Mouse (Mus musculus): Measurements from ENCODE around the gene Flot1. TPM values are rescaled to one million over a fixed set of nuclear protein-coding genes. Genes with fewer than 3 reads are reported as not detected.

Flot1 gene
- total and polyA plus RNA-seq, 3 experiments = 68.5 to 93.5 (median 84.9) TPM

GRCm38 (mm10) chr17:35859371-35859770 lies 36.3 kb downstream of the Flot1 start:
- no peaks in the 10 kb centered on the region for H3K27me3 ChIP-seq (ENCODE audit: insufficient read depth, low read length)
- no peaks in the 10 kb centered on the region for H3K9me3 ChIP-seq (replicated peaks)
- ATAC-seq (ENCODE audit: extremely low read depth, insufficient number of reproducible peaks, low FRiP score, poor library complexity, severe bottlenecking) = no peak
- TF ChIP-seq POLR2AphosphoS5 (IDR thresholded peaks at IDR 0.05; ENCODE audit: insufficient replicate concordance, low read depth, low read length) (no peak), GATA1 (IDR thresholded peaks at IDR 0.05; ENCODE audit: borderline replicate concordance, low read length) (no peak), GATA2 (IDR thresholded peaks at IDR 0.05; ENCODE audit: borderline replicate concordance, low read depth, low read length) (no peak), TAL1 (conservative IDR thresholded peaks at IDR 0.05; ENCODE audit: low read depth, low read length) (no peak), CTCF (IDR thresholded peaks at IDR 0.05; ENCODE audit: low read depth, low read length) (no peak)
- H3K36me3 ChIP-seq (replicated peaks) = peaks cover 64% of the 10 kb centered on the region
- no peak for DNase-seq (ENCODE audit: low spot score)
- H3K4me3 ChIP-seq (ENCODE audit: low read depth, low read length) = no peak overlapping the region
- H3K4me1 ChIP-seq (ENCODE audit: insufficient read depth, low read depth, low read length) = peaks cover 68% of the 10 kb centered on the region

DNA sequence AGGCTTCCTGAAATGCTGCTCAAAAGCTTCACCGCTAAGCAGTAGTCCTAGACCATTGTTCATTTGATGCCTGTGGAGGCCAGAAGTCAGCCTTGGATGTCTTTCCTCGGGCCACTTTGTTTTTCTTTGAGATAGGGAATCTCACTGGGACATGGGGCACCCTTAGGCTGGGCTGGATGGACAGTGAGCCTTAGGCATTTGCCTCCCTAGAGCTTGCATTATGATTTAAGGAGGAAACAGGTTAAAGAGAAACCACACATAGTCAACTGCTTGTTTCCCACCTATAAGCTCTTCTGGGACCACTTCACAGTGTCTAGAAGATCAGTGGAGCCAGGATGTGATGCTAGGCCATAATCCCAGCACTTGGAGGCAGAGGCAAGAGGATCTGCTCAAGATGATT lies 36.8 kb downstream of the Flot1 start:
- Histone ChIP-seq H3K4me3 (ENCODE audit: low read depth, low read length) (no peak overlapping the region), H3K9me3 (replicated peaks) (no peaks in the 10 kb centered on the region), H3K27me3 (ENCODE audit: insufficient read depth, low read length) (no peaks in the 10 kb centered on the region), H3K36me3 (replicated peaks) (peaks cover 64% of the 10 kb centered on the region), H3K4me1 (ENCODE audit: insufficient read depth, low read depth, low read length) (peaks cover 68% of the 10 kb centered on the region)
- ATAC-seq (ENCODE audit: extremely low read depth, insufficient number of reproducible peaks, low FRiP score, poor library complexity, severe bottlenecking) (no peak), DNase-seq (ENCODE audit: low spot score) (no peak)
- TF ChIP-seq POLR2AphosphoS5 (IDR thresholded peaks at IDR 0.05; ENCODE audit: insufficient replicate concordance, low read depth, low read length) (no peak), TAL1 (conservative IDR thresholded peaks at IDR 0.05; ENCODE audit: low read depth, low read length) (no peak), GATA1 (IDR thresholded peaks at IDR 0.05; ENCODE audit: borderline replicate concordance, low read length) (no peak), CTCF (IDR thresholded peaks at IDR 0.05; ENCODE audit: low read depth, low read length) (no peak), GATA2 (IDR thresholded peaks at IDR 0.05; ENCODE audit: borderline replicate concordance, low read depth, low read length) (no peak)

GRCm38 (mm10) chr17:35860831-35861197 lies 37.8 kb downstream of the Flot1 start:
- H3K27me3 ChIP-seq (ENCODE audit: insufficient read depth, low read length) = peaks cover 1% of the 10 kb centered on the region; the same call in 1 of the 2 replicates
- peak overlapping the region; percentile 87 for H3K4me3 ChIP-seq (ENCODE audit: low read depth, low read length)
- DNase-seq (ENCODE audit: low spot score) = no peak
- no peak for ATAC-seq (ENCODE audit: extremely low read depth, insufficient number of reproducible peaks, low FRiP score, poor library complexity, severe bottlenecking)
- H3K4me1 ChIP-seq (ENCODE audit: insufficient read depth, low read depth, low read length) = peaks cover 73% of the 10 kb centered on the region
- TF ChIP-seq GATA1 (IDR thresholded peaks at IDR 0.05; ENCODE audit: borderline replicate concordance, low read length) (no peak), TAL1 (conservative IDR thresholded peaks at IDR 0.05; ENCODE audit: low read depth, low read length) (no peak), GATA2 (IDR thresholded peaks at IDR 0.05; ENCODE audit: borderline replicate concordance, low read depth, low read length) (no peak), POLR2AphosphoS5 (IDR thresholded peaks at IDR 0.05; ENCODE audit: insufficient replicate concordance, low read depth, low read length) (no peak), CTCF (IDR thresholded peaks at IDR 0.05; ENCODE audit: low read depth, low read length) (no peak)
- no peaks in the 10 kb centered on the region for H3K9me3 ChIP-seq (replicated peaks)
- peaks cover 58% of the 10 kb centered on the region for H3K36me3 ChIP-seq (replicated peaks)

DNA sequence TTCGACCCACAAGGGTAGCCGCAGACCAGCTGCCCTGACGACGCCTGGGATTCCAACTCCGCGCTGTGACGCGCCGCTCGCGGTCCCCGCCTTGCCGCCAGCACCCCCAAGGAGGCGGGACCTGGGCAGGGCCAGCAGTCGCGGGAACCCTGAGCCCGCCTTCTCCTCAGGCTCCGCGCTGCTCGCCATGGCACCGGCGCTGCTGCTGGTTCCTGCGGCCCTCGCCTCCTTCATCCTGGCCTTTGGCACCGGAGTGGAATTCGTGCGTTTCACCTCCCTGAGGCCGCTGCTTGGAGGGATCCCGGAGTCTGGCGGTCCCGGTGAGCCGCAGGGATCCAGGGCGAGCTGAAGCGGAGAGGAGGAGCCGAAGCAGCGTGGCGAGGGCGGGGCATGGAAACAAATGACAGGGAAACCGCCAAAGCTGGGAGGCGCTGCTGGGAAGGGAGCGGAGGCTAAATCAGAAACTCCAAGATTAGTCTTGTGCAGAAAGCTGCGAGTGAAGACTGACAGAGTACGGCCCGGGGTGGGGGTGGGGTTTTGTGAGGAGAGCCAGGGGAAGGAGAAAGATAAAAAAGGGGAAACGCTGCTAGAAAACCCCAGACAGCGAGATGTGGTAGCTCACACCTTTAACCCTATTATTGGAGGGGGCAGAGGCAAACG lies 38.3 kb downstream of the Flot1 start, which contains the start of gene Nrm:
TSS of gene Nrm (plus strand) at position 121 of the 660 bp plus-strand sequence.
- DNase-seq (ENCODE audit: low spot score) = peak; percentile 79
- peaks cover 78% of the 10 kb centered on the region for H3K4me1 ChIP-seq (ENCODE audit: insufficient read depth, low read depth, low read length)
- no peaks in the 10 kb centered on the region for H3K9me3 ChIP-seq (replicated peaks)

GRCm38 (mm10) chr17:35864832-35865353 lies 41.9 kb downstream of the Flot1 start:
- peaks cover 17% of the 10 kb centered on the region; the same call in 1 of the 2 replicates for H3K27me3 ChIP-seq (ENCODE audit: insufficient read depth, low read length)
- TF ChIP-seq CTCF (IDR thresholded peaks at IDR 0.05; ENCODE audit: low read depth, low read length) (no peak), POLR2AphosphoS5 (IDR thresholded peaks at IDR 0.05; ENCODE audit: insufficient replicate concordance, low read depth, low read length) (no peak), TAL1 (conservative IDR thresholded peaks at IDR 0.05; ENCODE audit: low read depth, low read length) (no peak), GATA1 (IDR thresholded peaks at IDR 0.05; ENCODE audit: borderline replicate concordance, low read length) (no peak), GATA2 (IDR thresholded peaks at IDR 0.05; ENCODE audit: borderline replicate concordance, low read depth, low read length) (no peak)
- peaks cover 25% of the 10 kb centered on the region for H3K36me3 ChIP-seq (replicated peaks)
- ATAC-seq (ENCODE audit: extremely low read depth, insufficient number of reproducible peaks, low FRiP score, poor library complexity, severe bottlenecking) (no peak), DNase-seq (ENCODE audit: low spot score) (no peak)
- peaks cover 95% of the 10 kb centered on the region for H3K4me1 ChIP-seq (ENCODE audit: insufficient read depth, low read depth, low read length)
- H3K9me3 ChIP-seq (replicated peaks) = no peaks in the 10 kb centered on the region
- H3K4me3 ChIP-seq (ENCODE audit: low read depth, low read length) = peak overlapping the region; percentile 74; the same call in 1 of the 2 replicates

More for the DNA sequence above, 38.3 kb downstream of the Flot1 start, which contains the start of gene Nrm:
- ATAC-seq (ENCODE audit: extremely low read depth, insufficient number of reproducible peaks, low FRiP score, poor library complexity, severe bottlenecking) = peak; percentile 69
- Histone ChIP-seq H3K36me3 (replicated peaks) (peaks cover 54% of the 10 kb centered on the region), H3K27me3 (ENCODE audit: insufficient read depth, low read length) (peaks cover 6% of the 10 kb centered on the region; the same call in 1 of the 2 replicates), H3K4me3 (ENCODE audit: low read depth, low read length) (peak within 1 kb of the TSS; percentile 87)
- TF ChIP-seq CTCF (IDR thresholded peaks at IDR 0.05; ENCODE audit: low read depth, low read length) (no peak), GATA2 (IDR thresholded peaks at IDR 0.05; ENCODE audit: borderline replicate concordance, low read depth, low read length) (no peak), TAL1 (conservative IDR thresholded peaks at IDR 0.05; ENCODE audit: low read depth, low read length) (no peak), POLR2AphosphoS5 (IDR thresholded peaks at IDR 0.05; ENCODE audit: insufficient replicate concordance, low read depth, low read length) (no peak)

Data from G1E (cell line).